Mouse (Mus musculus): ENCODE measurements around the gene E030025P04Rik.

GRCm38 (mm10) chr11:109187631-109188184 lies 43.5 kb upstream of the E030025P04Rik start:
- no peak for TF ChIP-seq CTCF (IDR thresholded peaks at IDR 0.05; ENCODE audit: low read depth, low read length)
- no peak for TF ChIP-seq POLR2A (IDR thresholded peaks at IDR 0.05; ENCODE audit: insufficient read depth, low read length)
- TF ChIP-seq EP300 (IDR thresholded peaks at IDR 0.05; ENCODE audit: insufficient read depth, low read depth, low read length), result no peak

All from ES-Bruce4 (cell line).